Mouse (Mus musculus): ENCODE measurements around the gene Mesp2. TPM values are rescaled to one million over a fixed set of nuclear protein-coding genes. Genes with fewer than 3 reads are reported as not detected.

The Mesp2 gene
- polyA plus RNA-seq, 1 experiment: not detected

DNA sequence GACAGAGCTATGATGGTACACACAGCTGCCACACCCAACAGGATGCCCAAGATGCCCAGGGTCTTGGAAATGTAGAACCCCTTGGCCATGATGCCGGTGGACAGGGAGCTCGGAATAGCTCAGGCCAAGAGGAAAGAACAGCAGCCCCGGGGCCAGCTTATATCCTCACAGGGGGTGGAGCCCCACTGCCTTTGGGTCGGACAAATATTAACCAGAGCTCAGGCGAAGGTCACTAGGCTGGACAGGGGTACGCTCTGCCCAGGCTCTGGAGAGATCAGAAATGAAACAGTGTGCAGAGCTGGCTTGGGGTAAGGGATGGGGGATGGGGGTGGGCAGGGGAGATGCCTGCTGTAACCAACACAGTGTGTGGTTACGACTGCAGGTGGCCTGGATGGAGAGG lies 31.6 kb downstream of the Mesp2 start:
- H3K4me3 ChIP-seq (replicated peaks; ENCODE audit: control insufficient read depth, low read depth, low read length): no peak overlapping the region
- H3K27ac ChIP-seq (ENCODE audit: control insufficient read depth, insufficient read depth, low read depth, low read length, poor library complexity): no peak overlapping the region
- H3K4me1 ChIP-seq (ENCODE audit: control insufficient read depth, insufficient read depth, low read length): no peaks in the 10 kb centered on the region
- 77% methylated on average over 7 of the region's 7 CpGs for WGBS
- TF ChIP-seq CTCF (IDR thresholded peaks at IDR 0.05; ENCODE audit: control insufficient read depth, insufficient read depth, low read length): no peak

DNA sequence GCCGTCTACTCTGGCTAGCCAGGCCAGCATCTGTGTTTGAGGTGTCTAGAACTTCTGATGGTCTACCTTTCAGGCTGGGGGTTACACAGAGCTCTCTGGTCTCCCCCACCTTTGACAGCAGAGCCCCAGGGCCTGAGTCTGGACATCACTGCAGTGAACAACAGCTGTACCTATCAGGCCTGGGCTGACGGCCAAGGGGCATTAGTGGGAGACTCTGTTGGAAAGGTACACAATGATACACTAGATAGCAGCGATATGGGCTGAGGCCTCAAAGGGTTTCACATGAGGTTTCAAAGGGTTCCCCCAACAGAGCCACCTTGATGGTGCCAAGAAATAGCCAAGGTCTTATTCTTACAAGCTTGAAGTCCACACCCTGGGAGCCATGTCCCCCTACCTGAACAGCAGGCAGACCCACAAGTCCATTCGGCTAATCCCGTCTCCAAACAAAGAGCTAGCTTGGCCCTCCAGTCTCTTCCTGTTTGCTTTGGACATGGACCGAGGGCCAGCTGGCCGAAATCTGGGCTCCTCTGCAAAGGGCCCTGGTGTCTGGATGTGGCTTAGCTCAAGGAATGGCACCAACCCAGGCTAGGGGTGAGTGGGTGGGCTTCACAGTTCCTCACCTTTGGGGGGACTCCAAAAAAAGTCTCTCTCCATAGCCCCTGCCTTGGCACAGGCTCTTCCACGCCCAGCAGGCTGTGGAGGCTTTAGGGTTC lies 33.7 kb downstream of the Mesp2 start:
- no peak for TF ChIP-seq CTCF (IDR thresholded peaks at IDR 0.05; ENCODE audit: control insufficient read depth, insufficient read depth, low read length)
- TF ChIP-seq POLR2A (IDR thresholded peaks at IDR 0.05; ENCODE audit: borderline replicate concordance, control insufficient read depth, low read depth, low read length): no peak
- 79% methylated on average over 8 of the region's 8 CpGs for WGBS
- no peak overlapping the region for H3K27ac ChIP-seq (ENCODE audit: control insufficient read depth, insufficient read depth, low read depth, low read length, poor library complexity)
- H3K4me3 ChIP-seq (replicated peaks; ENCODE audit: control insufficient read depth, low read depth, low read length): no peak overlapping the region
- no peaks in the 10 kb centered on the region for H3K4me1 ChIP-seq (ENCODE audit: control insufficient read depth, insufficient read depth, low read length)

DNA sequence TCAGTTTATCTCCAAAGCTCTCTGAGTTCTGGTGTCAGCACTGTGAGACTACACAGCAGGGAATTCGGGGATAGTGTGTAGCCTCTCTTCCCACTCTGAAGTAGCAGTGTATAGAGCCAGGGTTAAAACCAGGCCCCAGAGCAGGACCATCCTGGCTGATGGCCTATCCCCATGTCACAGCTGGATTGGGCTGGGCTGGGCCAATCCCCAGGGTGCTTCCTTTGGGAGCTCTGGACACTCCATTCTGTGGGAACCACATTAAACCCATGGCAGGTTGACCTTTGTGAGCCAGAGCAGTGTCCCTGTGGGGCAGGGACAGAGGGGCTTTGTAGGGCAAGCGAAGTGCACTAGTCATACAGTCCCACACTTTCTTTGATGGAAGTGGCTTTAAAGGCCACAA lies 35.8 kb downstream of the Mesp2 start:
- no peak for TF ChIP-seq POLR2A (IDR thresholded peaks at IDR 0.05; ENCODE audit: borderline replicate concordance, control insufficient read depth, low read depth, low read length)
- TF ChIP-seq CTCF (IDR thresholded peaks at IDR 0.05; ENCODE audit: control insufficient read depth, insufficient read depth, low read length): no peak
- 77% methylated on average over 2 of the region's 2 CpGs for WGBS
- Histone ChIP-seq H3K27ac (ENCODE audit: control insufficient read depth, insufficient read depth, low read depth, low read length, poor library complexity) (no peak overlapping the region), H3K4me1 (ENCODE audit: control insufficient read depth, insufficient read depth, low read length) (no peaks in the 10 kb centered on the region), H3K4me3 (replicated peaks; ENCODE audit: control insufficient read depth, low read depth, low read length) (no peak overlapping the region)

- 20% methylated on average over 53 of the region's 53 CpGs for WGBS
- no peak overlapping the region for H3K27ac ChIP-seq (ENCODE audit: control insufficient read depth, insufficient read depth, low read depth, low read length, poor library complexity)
- H3K4me3 ChIP-seq (replicated peaks; ENCODE audit: control insufficient read depth, low read depth, low read length): no peak overlapping the region
- TF ChIP-seq CTCF (IDR thresholded peaks at IDR 0.05; ENCODE audit: control insufficient read depth, insufficient read depth, low read length): no peak
- TF ChIP-seq POLR2A (IDR thresholded peaks at IDR 0.05; ENCODE audit: borderline replicate concordance, control insufficient read depth, low read depth, low read length): no peak
- no peaks in the 10 kb centered on the region for H3K4me1 ChIP-seq (ENCODE audit: control insufficient read depth, insufficient read depth, low read length)
Measured at GRCm38 (mm10) chr7:79847456-79848451, 37.2 kb downstream of the Mesp2 start.

- H3K4me1 ChIP-seq (ENCODE audit: control insufficient read depth, insufficient read depth, low read length): no peaks in the 10 kb centered on the region
- WGBS: 82% methylated on average over 4 of the region's 4 CpGs
- TF ChIP-seq POLR2A (IDR thresholded peaks at IDR 0.05; ENCODE audit: borderline replicate concordance, control insufficient read depth, low read depth, low read length) (no peak), CTCF (IDR thresholded peaks at IDR 0.05; ENCODE audit: control insufficient read depth, insufficient read depth, low read length) (no peak)
- H3K27ac ChIP-seq (ENCODE audit: control insufficient read depth, insufficient read depth, low read depth, low read length, poor library complexity): no peak overlapping the region
- no peak overlapping the region for H3K4me3 ChIP-seq (replicated peaks; ENCODE audit: control insufficient read depth, low read depth, low read length)
Measured at GRCm38 (mm10) chr7:79856305-79856704, 45.8 kb downstream of the Mesp2 start.

- Histone ChIP-seq H3K4me1 (ENCODE audit: control insufficient read depth, insufficient read depth, low read length) (no peaks in the 10 kb centered on the region), H3K4me3 (replicated peaks; ENCODE audit: control insufficient read depth, low read depth, low read length) (no peak overlapping the region), H3K27ac (ENCODE audit: control insufficient read depth, insufficient read depth, low read depth, low read length, poor library complexity) (no peak overlapping the region)
- TF ChIP-seq CTCF (IDR thresholded peaks at IDR 0.05; ENCODE audit: control insufficient read depth, insufficient read depth, low read length): no peak
- no peak for TF ChIP-seq POLR2A (IDR thresholded peaks at IDR 0.05; ENCODE audit: borderline replicate concordance, control insufficient read depth, low read depth, low read length)
- 35% methylated on average over 11 of the region's 11 CpGs for WGBS
Measured at GRCm38 (mm10) chr7:79858202-79858934, 47.8 kb downstream of the Mesp2 start.

DNA sequence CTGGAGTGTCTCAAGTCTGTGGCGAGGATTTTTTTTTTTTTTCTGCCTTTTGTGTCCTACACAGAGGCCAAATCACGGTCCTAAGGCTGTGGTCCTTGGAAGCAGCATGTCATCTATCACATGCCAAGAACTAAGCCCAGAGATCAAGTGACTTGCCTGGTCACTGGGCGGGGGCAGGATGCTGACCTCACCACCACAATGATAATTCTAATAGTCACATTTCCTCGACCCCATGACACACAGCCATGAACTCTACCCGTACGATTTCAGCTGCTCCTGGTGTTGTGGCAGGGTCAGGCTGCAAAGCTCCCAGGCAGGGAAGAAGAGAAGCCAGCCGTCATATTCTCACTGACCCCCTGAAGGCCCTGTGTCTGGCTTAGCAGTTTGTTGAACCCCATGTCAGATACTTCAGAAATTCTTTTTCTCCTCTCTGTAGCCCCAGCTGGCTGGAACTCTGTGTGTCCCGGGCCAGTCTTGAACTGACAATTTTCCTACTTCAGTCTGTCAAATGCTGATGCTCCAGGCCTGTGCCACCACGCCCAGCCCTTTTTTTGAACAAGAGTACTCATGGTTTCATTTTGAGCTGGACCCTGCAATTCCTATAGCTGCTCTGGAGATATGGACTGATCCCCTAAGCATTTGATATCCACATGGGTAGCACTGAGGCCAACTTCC lies 48.6 kb downstream of the Mesp2 start:
- TF ChIP-seq POLR2A (IDR thresholded peaks at IDR 0.05; ENCODE audit: borderline replicate concordance, control insufficient read depth, low read depth, low read length): no peak
- no peak for TF ChIP-seq CTCF (IDR thresholded peaks at IDR 0.05; ENCODE audit: control insufficient read depth, insufficient read depth, low read length)
- WGBS: 55% methylated on average over 9 of the region's 9 CpGs
- H3K4me3 ChIP-seq (replicated peaks; ENCODE audit: control insufficient read depth, low read depth, low read length): no peak overlapping the region
- H3K27ac ChIP-seq (ENCODE audit: control insufficient read depth, insufficient read depth, low read depth, low read length, poor library complexity): no peak overlapping the region
- no peaks in the 10 kb centered on the region for H3K4me1 ChIP-seq (ENCODE audit: control insufficient read depth, insufficient read depth, low read length)

All from bone marrow, adult 2 months (tissue).